Mouse (Mus musculus): Measurements from ENCODE around the gene Epb41l1. TPM values are rescaled to one million over a fixed set of nuclear protein-coding genes. Genes with fewer than 3 reads are reported as not detected.

The Epb41l1 gene
- polyA plus RNA-seq, 1 experiment from 2014 or later = 0.63 TPM

DNA sequence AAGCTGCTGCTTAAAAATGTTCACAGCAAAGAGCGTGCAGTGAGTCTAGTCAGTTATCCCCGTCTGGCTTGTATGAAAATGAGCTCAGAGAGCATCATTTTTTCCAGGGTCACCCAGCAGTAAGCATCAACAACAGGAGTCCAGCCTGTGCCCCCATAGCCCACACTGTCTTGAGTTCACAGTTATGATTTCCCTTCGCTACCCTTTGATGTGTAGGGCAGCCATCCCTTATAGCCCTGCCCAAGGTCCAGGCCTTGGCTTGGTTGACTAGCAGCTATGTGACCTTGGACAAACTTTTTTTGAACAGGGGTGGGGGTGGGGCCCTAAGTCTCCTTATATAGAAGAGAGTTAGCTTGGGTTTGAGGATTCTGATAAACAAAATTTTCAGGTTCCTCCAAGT lies 148.6 kb downstream of the Epb41l1 start:
- TF ChIP-seq CTCF (IDR thresholded peaks at IDR 0.05; ENCODE audit: low read depth) = no peak
- no peaks in the 10 kb centered on the region for H3K27me3 ChIP-seq (replicated peaks; ENCODE audit: control insufficient read depth, insufficient read depth, low read length)
- H3K27ac ChIP-seq (ENCODE audit: low read depth, low read length) = no peak overlapping the region
- H3K9ac ChIP-seq (ENCODE audit: low read depth, low read length) = no peak overlapping the region
- no peak overlapping the region for H3K4me3 ChIP-seq (ENCODE audit: low read depth, low read length)
- ATAC-seq = no peak
- no peaks in the 10 kb centered on the region for H3K9me3 ChIP-seq (ENCODE audit: control insufficient read depth)
- H3K4me2 ChIP-seq (replicated peaks; ENCODE audit: low read depth) = no peak overlapping the region
- 94% methylated on average over 3 of the region's 3 CpGs for WGBS
- H3K36me3 ChIP-seq (ENCODE audit: control insufficient read depth, insufficient read depth) = peaks cover 39% of the 10 kb centered on the region
- no peaks in the 10 kb centered on the region for H3K4me1 ChIP-seq (replicated peaks; ENCODE audit: control insufficient read depth, insufficient read depth, low read length)

DNA sequence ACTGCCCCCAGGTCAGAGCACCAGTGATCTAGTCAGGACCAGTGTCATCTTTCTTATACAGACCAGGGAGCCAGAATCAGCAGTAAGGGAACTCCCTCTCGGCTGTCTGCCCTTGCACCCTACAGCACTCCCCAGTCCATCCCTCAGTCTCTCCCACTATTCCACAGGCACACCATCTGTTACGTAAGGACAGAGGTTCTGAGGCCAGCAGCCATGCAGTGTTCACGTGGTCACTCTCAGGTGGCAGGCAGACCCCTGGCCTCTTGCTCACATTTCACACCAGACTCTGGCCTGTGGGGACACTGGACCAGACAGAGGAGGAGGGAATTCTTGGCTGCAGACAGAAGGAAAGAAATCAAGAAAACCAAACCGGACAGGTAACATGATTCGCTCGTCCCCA lies 150.8 kb downstream of the Epb41l1 start:
- 78% methylated on average over 6 of the region's 6 CpGs for WGBS
- TF ChIP-seq CTCF (IDR thresholded peaks at IDR 0.05; ENCODE audit: low read depth) = no peak
- Histone ChIP-seq H3K4me3 (ENCODE audit: low read depth, low read length) (no peak overlapping the region), H3K9ac (ENCODE audit: low read depth, low read length) (no peak overlapping the region), H3K4me2 (replicated peaks; ENCODE audit: low read depth) (no peak overlapping the region), H3K9me3 (ENCODE audit: control insufficient read depth) (no peaks in the 10 kb centered on the region), H3K4me1 (replicated peaks; ENCODE audit: control insufficient read depth, insufficient read depth, low read length) (no peaks in the 10 kb centered on the region), H3K27ac (ENCODE audit: low read depth, low read length) (no peak overlapping the region), H3K27me3 (replicated peaks; ENCODE audit: control insufficient read depth, insufficient read depth, low read length) (no peaks in the 10 kb centered on the region), H3K36me3 (ENCODE audit: control insufficient read depth, insufficient read depth) (peaks cover 27% of the 10 kb centered on the region)
- ATAC-seq = no peak

DNA sequence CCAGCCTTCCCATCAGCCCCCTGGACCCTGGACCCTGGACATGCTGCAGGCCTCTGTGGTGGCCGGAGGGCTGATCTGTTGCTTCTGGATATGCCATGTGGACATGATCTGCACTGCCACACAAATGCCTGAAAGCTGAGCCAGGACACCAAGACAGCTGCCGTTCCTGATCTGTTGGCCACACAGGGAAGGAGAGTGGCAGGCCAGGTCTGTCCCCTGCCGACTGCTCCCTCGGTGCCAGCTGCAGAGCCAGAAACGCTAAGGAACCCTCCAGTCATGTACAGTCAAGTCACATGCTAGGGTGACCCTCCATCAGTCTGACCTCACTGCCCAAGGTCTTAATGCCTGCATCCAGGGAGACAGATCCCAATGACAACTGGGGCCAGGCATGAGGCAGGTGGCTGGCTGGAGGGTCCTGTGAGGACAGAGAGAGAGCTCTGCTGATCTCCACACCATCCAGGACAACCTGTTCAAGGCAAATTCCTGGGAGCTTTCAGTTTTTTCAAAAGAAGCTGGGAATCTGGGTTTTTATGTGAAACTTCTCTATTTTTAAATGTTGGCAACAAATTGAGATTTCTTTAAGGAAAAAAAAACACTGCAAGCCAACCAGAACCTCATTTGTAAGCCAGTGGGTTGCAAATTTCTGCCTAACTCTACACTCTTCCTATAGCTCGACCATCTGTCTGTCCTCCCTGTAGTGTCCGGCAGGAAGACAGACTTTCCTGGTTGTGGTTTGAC lies 156.3 kb downstream of the Epb41l1 start:
- Histone ChIP-seq H3K4me1 (replicated peaks; ENCODE audit: control insufficient read depth, insufficient read depth, low read length) (no peaks in the 10 kb centered on the region), H3K27me3 (replicated peaks; ENCODE audit: control insufficient read depth, insufficient read depth, low read length) (no peaks in the 10 kb centered on the region), H3K9me3 (ENCODE audit: control insufficient read depth) (no peaks in the 10 kb centered on the region), H3K4me3 (ENCODE audit: low read depth, low read length) (no peak overlapping the region), H3K36me3 (ENCODE audit: control insufficient read depth, insufficient read depth) (no peaks in the 10 kb centered on the region), H3K27ac (ENCODE audit: low read depth, low read length) (no peak overlapping the region), H3K9ac (ENCODE audit: low read depth, low read length) (no peak overlapping the region), H3K4me2 (replicated peaks; ENCODE audit: low read depth) (no peak overlapping the region)
- WGBS = 80% methylated on average over 7 of the region's 7 CpGs
- ATAC-seq = no peak
- no peak for TF ChIP-seq CTCF (IDR thresholded peaks at IDR 0.05; ENCODE audit: low read depth)

DNA sequence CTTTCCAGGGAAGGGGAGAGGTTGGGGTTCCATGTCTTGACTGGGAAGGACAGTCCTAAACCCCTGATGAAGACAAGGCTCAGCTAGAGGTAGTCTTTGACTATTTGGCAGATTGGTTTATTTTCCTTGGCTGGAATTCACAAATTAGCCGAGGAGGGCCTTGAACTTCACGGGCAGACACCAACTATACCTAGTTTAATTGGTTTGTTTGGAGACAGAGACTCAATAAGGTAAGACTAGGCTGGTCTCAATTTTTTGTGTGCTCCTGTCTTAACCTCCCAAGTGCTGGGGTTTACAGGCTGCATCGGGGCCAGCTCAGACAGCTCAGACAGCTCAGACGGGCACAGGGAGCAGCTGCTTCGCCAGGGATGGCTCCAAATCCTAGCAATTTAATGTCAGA lies 159.8 kb downstream of the Epb41l1 start:
- ATAC-seq = no peak
- Histone ChIP-seq H3K27ac (ENCODE audit: low read depth, low read length) (no peak overlapping the region), H3K36me3 (ENCODE audit: control insufficient read depth, insufficient read depth) (no peaks in the 10 kb centered on the region), H3K27me3 (replicated peaks; ENCODE audit: control insufficient read depth, insufficient read depth, low read length) (no peaks in the 10 kb centered on the region), H3K4me3 (ENCODE audit: low read depth, low read length) (no peak overlapping the region), H3K4me1 (replicated peaks; ENCODE audit: control insufficient read depth, insufficient read depth, low read length) (no peaks in the 10 kb centered on the region), H3K9me3 (ENCODE audit: control insufficient read depth) (no peaks in the 10 kb centered on the region), H3K4me2 (replicated peaks; ENCODE audit: low read depth) (no peak overlapping the region), H3K9ac (ENCODE audit: low read depth, low read length) (no peak overlapping the region)
- WGBS = 84% methylated on average over 5 of the region's 5 CpGs
- TF ChIP-seq CTCF (IDR thresholded peaks at IDR 0.05; ENCODE audit: low read depth) = no peak

DNA sequence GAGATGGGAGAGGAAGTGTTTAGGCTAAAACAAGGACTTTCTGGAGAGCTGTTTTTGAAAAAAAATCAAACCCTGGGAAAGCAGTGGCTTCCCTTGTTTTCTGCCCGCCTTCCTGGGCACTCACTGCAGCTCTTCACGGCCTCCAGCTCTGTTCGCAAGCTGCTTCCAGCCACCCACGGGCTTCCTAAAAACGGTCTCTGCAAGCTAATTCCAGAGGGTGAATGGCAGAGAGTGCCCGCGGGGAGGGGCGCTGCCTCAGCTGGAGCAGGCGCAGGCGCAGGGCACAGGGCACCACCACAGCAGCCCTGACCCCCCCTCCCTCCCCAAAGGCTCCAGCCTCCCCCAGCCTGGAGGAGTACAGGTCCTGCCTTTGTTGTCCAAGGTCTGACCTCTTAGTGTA lies 160.5 kb downstream of the Epb41l1 start:
- Histone ChIP-seq H3K4me3 (ENCODE audit: low read depth, low read length) (no peak overlapping the region), H3K27me3 (replicated peaks; ENCODE audit: control insufficient read depth, insufficient read depth, low read length) (no peaks in the 10 kb centered on the region), H3K4me2 (replicated peaks; ENCODE audit: low read depth) (no peak overlapping the region), H3K27ac (ENCODE audit: low read depth, low read length) (no peak overlapping the region), H3K9ac (ENCODE audit: low read depth, low read length) (no peak overlapping the region), H3K9me3 (ENCODE audit: control insufficient read depth) (no peaks in the 10 kb centered on the region), H3K36me3 (ENCODE audit: control insufficient read depth, insufficient read depth) (no peaks in the 10 kb centered on the region), H3K4me1 (replicated peaks; ENCODE audit: control insufficient read depth, insufficient read depth, low read length) (no peaks in the 10 kb centered on the region)
- WGBS = 57% methylated on average over 10 of the region's 10 CpGs
- no peak for TF ChIP-seq CTCF (IDR thresholded peaks at IDR 0.05; ENCODE audit: low read depth)
- ATAC-seq = no peak

DNA sequence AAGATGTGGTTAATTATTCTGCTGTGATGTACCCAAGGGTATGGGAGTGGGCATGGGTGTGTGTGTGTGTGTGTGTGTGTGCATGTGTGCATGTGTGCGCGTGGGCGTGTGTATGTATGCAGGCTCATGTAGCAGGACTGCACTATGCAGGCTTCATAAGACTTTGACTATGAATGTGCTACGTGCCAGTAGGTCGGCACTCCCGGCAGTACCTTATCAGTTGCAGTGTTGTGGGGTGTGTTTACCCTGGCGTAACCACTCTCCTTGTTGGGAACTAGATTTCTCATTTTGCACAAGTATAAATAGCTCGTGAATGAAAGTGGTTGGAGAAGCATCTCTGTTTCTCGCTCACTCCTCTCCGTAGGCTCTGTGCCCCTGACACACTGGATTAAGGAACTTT lies 162.2 kb downstream of the Epb41l1 start:
- ATAC-seq = no peak
- Histone ChIP-seq H3K27me3 (replicated peaks; ENCODE audit: control insufficient read depth, insufficient read depth, low read length) (no peaks in the 10 kb centered on the region), H3K27ac (ENCODE audit: low read depth, low read length) (no peak overlapping the region), H3K4me1 (replicated peaks; ENCODE audit: control insufficient read depth, insufficient read depth, low read length) (no peaks in the 10 kb centered on the region), H3K4me2 (replicated peaks; ENCODE audit: low read depth) (no peak overlapping the region), H3K9me3 (ENCODE audit: control insufficient read depth) (no peaks in the 10 kb centered on the region), H3K9ac (ENCODE audit: low read depth, low read length) (no peak overlapping the region), H3K4me3 (ENCODE audit: low read depth, low read length) (no peak overlapping the region), H3K36me3 (ENCODE audit: control insufficient read depth, insufficient read depth) (no peaks in the 10 kb centered on the region)
- 61% methylated on average over 10 of the region's 10 CpGs for WGBS
- no peak for TF ChIP-seq CTCF (IDR thresholded peaks at IDR 0.05; ENCODE audit: low read depth)

All from intestine, postnatal 0 days (tissue).